19 mouse cellular contexts compared by ENCODE assay signal in the genomic region with DNA sequence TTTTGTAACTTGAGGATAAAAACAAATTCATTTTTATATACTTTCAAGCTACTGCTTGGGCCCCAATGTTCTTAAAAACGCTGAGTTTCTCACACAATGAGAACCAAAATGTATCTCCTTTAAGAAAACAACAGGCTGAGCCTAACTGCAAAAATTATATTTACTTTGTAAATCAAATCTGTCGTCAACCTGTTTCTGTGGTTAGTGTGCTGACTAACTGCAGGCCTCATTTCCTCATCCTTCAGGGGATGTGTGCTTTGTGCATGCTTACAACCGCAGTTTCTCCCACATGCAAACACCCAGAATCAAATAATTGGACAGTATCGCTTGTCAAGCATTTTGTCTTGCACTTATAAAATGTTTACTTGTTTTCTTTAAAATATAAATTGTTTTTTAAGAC. TPM values are rescaled to one million over a fixed set of nuclear protein-coding genes. Genes with fewer than 3 reads are reported as not detected.
DNase-seq lines count a peak whose midpoint lies in the region; ATAC-seq lines count a peak whose summit lies in the region.
"Had no signal": no experiment of that assay in that cellular context is flagged by ENCODE, and none has a peak within 500 bp of the region (broad histone marks: within the 10 kb centered on the region; RNA-seq: fewer than 3 reads in every experiment).

No protein-coding gene starts in this region.

- peaks cover 5% of the 10 kb centered on the region; the same call in 1 of the 2 replicates for H3K4me1 ChIP-seq in heart, embryonic 10.5 days
- H3K4me1 ChIP-seq: forebrain, embryonic 12.5 days; liver, embryonic 13.5 days; midbrain, embryonic 10.5 days had no signal

- intact Hi-C loops in heart, postnatal 14 days (cut with DNase I), result no loop called here

- no peaks in the 10 kb centered on the region for H3K27me3 ChIP-seq in heart, embryonic 10.5 days (ENCODE audit: insufficient read depth, poor library complexity, severe bottlenecking)
- H3K27me3 ChIP-seq: embryonic facial prominence, embryonic 15.5 days; forebrain, embryonic 12.5 days; liver, embryonic 13.5 days; Patski had no signal

- peak; percentile 70 for DNase-seq in heart, adult 11 months
- DNase-seq in heart, adult 9 months (ENCODE audit: low spot score in 2 of 2), result no peak
- DNase-seq in CD4-positive helper T cell, adult 2 months (ENCODE audit: low read depth, low spot score), result peak; percentile 71
- DNase-seq in naive thymus-derived CD4-positive, alpha-beta T cell, adult 2 months (ENCODE audit: low read depth), result peak; percentile 32
- no peak for DNase-seq in adrenal gland, postnatal 14 days
- no peak for DNase-seq in heart, embryonic 10.5 days (ENCODE audit: low spot score)
- no peak for DNase-seq in heart, postnatal 14 days
- DNase-seq: cerebellum, adult 11-12 months; kidney, adult 18-20 months; kidney, postnatal 4 days; liver, embryonic 13.5 days; lung, postnatal 10 days; thymus, postnatal 25 days had no signal

- 0 out of 2 replicates have a peak, but pooled peaks cover 3% of the 10 kb centered on the region for H3K9me3 ChIP-seq in heart, embryonic 10.5 days
- H3K9me3 ChIP-seq: embryonic facial prominence, embryonic 15.5 days; forebrain, embryonic 12.5 days; liver, embryonic 13.5 days; midbrain, embryonic 10.5 days had no signal

- H3K27ac ChIP-seq in heart, embryonic 10.5 days, result no peak overlapping the region
- H3K27ac ChIP-seq: embryonic facial prominence, embryonic 15.5 days; forebrain, embryonic 12.5 days; hindbrain, embryonic 14.5 days; liver, embryonic 13.5 days; midbrain, embryonic 10.5 days had no signal

- peak; percentile 74 for ATAC-seq in common myeloid progenitor, adult 5-6 weeks (replicated peaks; ENCODE audit: low read depth, poor library complexity, severe bottlenecking)
- ATAC-seq: Patski had no signal

- H3K36me3 ChIP-seq in heart, embryonic 10.5 days, result no peaks in the 10 kb centered on the region
- H3K36me3 ChIP-seq: embryonic facial prominence, embryonic 15.5 days; forebrain, embryonic 12.5 days; liver, embryonic 13.5 days; midbrain, embryonic 10.5 days had no signal

- WGBS in heart, embryonic 10.5 days, result 69% methylated on average over 4 of the region's 4 CpGs

- no peak overlapping the region for H3K4me3 ChIP-seq in heart, embryonic 10.5 days
- H3K4me3 ChIP-seq: embryonic facial prominence, embryonic 15.5 days; forebrain, embryonic 12.5 days; liver, embryonic 13.5 days; midbrain, embryonic 10.5 days had no signal

RNA-seq across cellular contexts. Expression of gene Txlnb, which starts 20.9 kb away (rescaled TPM):
- total RNA-seq in common myeloid progenitor, adult 5-6 weeks (2017), result 0.82 and 0.87 TPM in 2 replicates
- total RNA-seq in adrenal gland, postnatal 14 days (2021), result 0.86 and 1.1 TPM in 2 replicates
- 18.8 and 41.2 TPM in 2 replicates for polyA plus RNA-seq in heart, embryonic 10.5 days (2016; fragmentation: Nextera tagmentation; extraction: Ambion mirVana)
- 100 to 1,000 TPM; 179 to 200 TPM for total RNA-seq in heart, postnatal 14 days (2021)

RNA-seq across cellular contexts. Expression of gene Cited2, which starts 52.1 kb away (rescaled TPM):
- 27.8 and 44.6 TPM in 2 replicates for total RNA-seq in common myeloid progenitor, adult 5-6 weeks (2017)
- total RNA-seq in adrenal gland, postnatal 14 days (2021), result 75.6 and 77.2 TPM in 2 replicates
- 40.4 and 60.1 TPM in 2 replicates for polyA plus RNA-seq in heart, embryonic 10.5 days (2016; fragmentation: Nextera tagmentation; extraction: Ambion mirVana)
- total RNA-seq in heart, postnatal 14 days (2021), result 10 to 100 TPM; 34.2 to 39.6 TPM

Comparison
In these comparisons a context has a peak if more than half of its experiments do, and no peak if none do; other contexts are left out.
1. DNase-seq: peak in heart, adult 11 months (single experiment), CD4-positive helper T cell, adult 2 months (single experiment) and naive thymus-derived CD4-positive, alpha-beta T cell, adult 2 months (single experiment); none in heart, adult 9 months (0 of 2), adrenal gland, postnatal 14 days (single experiment), heart, embryonic 10.5 days (single experiment) and heart, postnatal 14 days (0 of 2).
2. RNA of gene Txlnb, which starts 20.9 kb away (total RNA-seq): 179 to 200 TPM in heart, postnatal 14 days; 0.86 to 1.1 TPM in adrenal gland, postnatal 14 days and 0.82 to 0.87 TPM in common myeloid progenitor, adult 5-6 weeks; every median in the first group is over 10 times any median in the second.